Mouse (Mus musculus): ENCODE measurements at regions not wholly inside any gene's neighbourhood (a gene's known extent, or its start where the extent isn't known, plus 50 kb on each side); places are given as distances from the start of the nearest gene placed in this dataset.

- no peak for TF ChIP-seq CTCF (IDR thresholded peaks at IDR 0.05; ENCODE audit: extremely low read depth, insufficient read depth, insufficient read length, insufficient replicate concordance)
- no peak for TF ChIP-seq POLR2A (IDR thresholded peaks at IDR 0.05; ENCODE audit: low read depth, low read length)
Observed at GRCm38 (mm10) chr13:71235338-71235737, 393.7 kb upstream of the Adamts16 start.

Measured in spleen, adult 2 months (tissue).